Mouse (Mus musculus) heart, embryonic 16.5 days (tissue): ENCODE results near the gene Taf1d. TPM values are rescaled to one million over a fixed set of nuclear protein-coding genes. Genes with fewer than 3 reads are reported as not detected.
"Not testable (repeated sequence)": the region's sequence is repeated elsewhere in the genome, so short reads cannot be mapped to it uniquely, and the experiment has no call there.

Experiments
- ATAC-seq: fragments of 200-750 bp; cut with Nextera tagmentation; replicated peaks from 2 replicates; pipeline ENCODE4 v1.8.0; 2017; ENCODE audit warnings: moderate number of reproducible peaks; ENCODE audit not compliant: insufficient read depth, low FRiP score; ENCODE audit errors: extremely low read depth
- H3K27ac ChIP-seq: fragments of 300-500 bp; sonication (generic); 2 replicates; pipeline ENCODE4 v1.5.1; 2014; ENCODE audit warnings: mild to moderate bottlenecking, low read length, control low read depth, moderate library complexity
- H3K27me3 ChIP-seq: fragments of 300-500 bp; sonication (generic); 2 replicates; pipeline ENCODE4 v1.6.1; 2014; ENCODE audit warnings: low read length, mixed read lengths; ENCODE audit not compliant: control insufficient read depth, insufficient read depth
- H3K36me3 ChIP-seq: fragments of 300-500 bp; sonication (generic); 2 replicates; pipeline ENCODE4 v1.6.1; 2014; ENCODE audit not compliant: control insufficient read depth, insufficient read depth
- H3K4me1 ChIP-seq: fragments of 300-500 bp; sonication (generic); 2 replicates; pipeline ENCODE4 v1.6.1; 2014; ENCODE audit warnings: low read length, mixed read lengths; ENCODE audit not compliant: control insufficient read depth, insufficient read depth
- H3K4me2 ChIP-seq: fragments of 300-500 bp; sonication (generic); 2 replicates; pipeline ENCODE4 v1.6.1; 2014; ENCODE audit warnings: low read depth, mild to moderate bottlenecking, control low read depth, low read length
- H3K4me3 ChIP-seq: fragments of 300-500 bp; sonication (generic); 2 replicates; pipeline ENCODE4 v1.5.1; 2014; ENCODE audit warnings: mild to moderate bottlenecking, control low read depth, low read length
- H3K9ac ChIP-seq: fragments of 300-500 bp; sonication (generic); 2 replicates; pipeline ENCODE4 v1.6.1; 2014; ENCODE audit warnings: low read length, control low read depth
- H3K9me3 ChIP-seq: fragments of 300-500 bp; sonication (generic); replicated peaks from 2 replicates; pipeline ENCODE4 v1.6.1; 2016; ENCODE audit warnings: low read length; ENCODE audit not compliant: control insufficient read depth
- WGBS: fragments of 180-500 bp; shearing (Covaris S2); extraction: QIAGEN DNeasy Blood & Tissue Kit; methylation state at CpG from one replicate; pipeline ENCODE4 v1.1.7; 2014; 5-methylcytosine and 5-hydroxymethylcytosine counted together
- polyA plus RNA-seq: library from polyadenylated mRNA; unstranded; fragments of >200 nt; fragmentation: Nextera tagmentation; extraction: Ambion mirVana; gene quantifications from 2 replicates; pipeline ENCODE4 v1.2.1, GENCODE M21; 2015

Taf1d gene
- polyA plus RNA-seq, 1 experiment from 2014 or later: 47.4 TPM

- H3K4me3 ChIP-seq: no peak overlapping the region
- H3K36me3 ChIP-seq: no peaks in the 10 kb centered on the region
- H3K9me3 ChIP-seq: no peaks in the 10 kb centered on the region
- H3K4me2 ChIP-seq: peak overlapping the region; percentile 32; the same call in 1 of the 2 replicates
- peaks cover 9% of the 10 kb centered on the region; the same call in 1 of the 2 replicates for H3K4me1 ChIP-seq
- WGBS: 45% methylated on average over 6 of the region's 6 CpGs
- H3K9ac ChIP-seq: no peak overlapping the region
- no peaks in the 10 kb centered on the region for H3K27me3 ChIP-seq
- peak overlapping the region; percentile 79 for H3K27ac ChIP-seq
- no peak for ATAC-seq
Observed at GRCm38 (mm10) chr9:15301399-15301798, 4.6 kb upstream of the Taf1d start.

DNA sequence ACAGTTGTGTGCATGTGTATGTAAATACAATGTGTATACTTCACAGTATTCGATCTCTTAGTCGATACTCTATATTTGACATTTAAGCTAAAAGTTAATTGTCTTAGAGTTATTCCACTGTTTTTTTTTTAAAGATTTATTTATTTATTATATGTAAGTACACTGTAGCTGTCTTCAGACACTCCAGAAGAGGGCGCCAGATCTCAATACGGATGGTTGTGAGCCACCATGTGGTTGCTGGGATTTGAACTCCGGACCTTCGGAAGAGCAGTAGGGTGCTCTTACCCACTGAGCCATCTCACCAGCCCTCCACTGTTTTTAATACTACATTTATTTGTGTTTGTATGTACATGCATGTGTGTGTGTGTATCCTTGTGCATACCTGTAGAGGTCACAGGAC lies 4.0 kb upstream of the Taf1d start:
- not testable (repeated sequence) for H3K4me2 ChIP-seq, H3K9ac ChIP-seq, H3K4me1 ChIP-seq, H3K4me3 ChIP-seq, H3K27me3 ChIP-seq, H3K27ac ChIP-seq, H3K9me3 ChIP-seq, H3K36me3 ChIP-seq, ATAC-seq
- WGBS: 75% methylated on average over 6 of the region's 6 CpGs

DNA sequence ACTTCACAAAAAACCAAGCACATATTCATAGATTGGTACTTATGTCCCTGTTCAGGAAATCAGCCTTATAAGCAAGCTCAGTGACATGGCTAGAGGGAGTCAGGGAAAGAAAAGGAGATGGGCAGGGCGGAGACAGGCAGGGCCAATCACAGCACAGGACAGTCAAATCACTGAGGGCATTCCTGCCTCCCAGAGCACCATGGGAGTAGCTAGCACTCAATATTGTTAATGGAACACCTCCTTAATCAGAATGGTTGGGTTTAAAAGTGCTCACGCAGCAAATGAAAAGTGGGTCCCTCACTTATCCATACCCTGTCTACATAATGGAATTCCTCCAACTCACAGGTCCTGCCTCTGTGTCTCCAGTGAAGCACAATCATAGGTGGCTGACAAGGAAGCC lies 3.1 kb upstream of the Taf1d start:
- Histone ChIP-seq H3K4me1 (peaks cover 16% of the 10 kb centered on the region), H3K27ac (no peak overlapping the region), H3K9me3 (no peaks in the 10 kb centered on the region), H3K4me3 (no peak overlapping the region), H3K9ac (no peak overlapping the region), H3K27me3 (no peaks in the 10 kb centered on the region), H3K36me3 (no peaks in the 10 kb centered on the region), H3K4me2 (no peak overlapping the region)
- 72% methylated on average over 2 of the region's 2 CpGs for WGBS
- no peak for ATAC-seq

GRCm38 (mm10) chr9:15306398-15307119 lies 545 bp downstream of the Taf1d start, which contains the start of gene 4931406C07Rik:
4931406C07Rik (minus strand) TSS chr9:15306448.
- Histone ChIP-seq H3K36me3 (peaks cover 21% of the 10 kb centered on the region; the same call in 1 of the 2 replicates), H3K4me1 (peaks cover 23% of the 10 kb centered on the region), H3K9ac (peak within 1 kb of the TSS; percentile 95), H3K27ac (peak within 1 kb of the TSS; percentile 96), H3K27me3 (no peaks in the 10 kb centered on the region), H3K4me3 (peak within 1 kb of the TSS; percentile 95), H3K9me3 (no peaks in the 10 kb centered on the region), H3K4me2 (peak within 1 kb of the TSS; percentile 70)
- ATAC-seq: peak; percentile 71
- under 1% methylated on average over 35 of the region's 35 CpGs for WGBS

GRCm38 (mm10) chr9:15307257-15307656 lies 1.2 kb downstream of the Taf1d start:
- Histone ChIP-seq H3K9me3 (no peaks in the 10 kb centered on the region), H3K36me3 (peaks cover 28% of the 10 kb centered on the region), H3K27ac (peak overlapping the region; percentile 96), H3K4me1 (peaks cover 22% of the 10 kb centered on the region), H3K27me3 (no peaks in the 10 kb centered on the region), H3K4me2 (peak overlapping the region; percentile 70), H3K4me3 (peak overlapping the region; percentile 95), H3K9ac (peak overlapping the region; percentile 95)
- ATAC-seq: no peak
- whole genome bisulfite sequencing: 7% methylated on average over 6 of the region's 6 CpGs

DNA sequence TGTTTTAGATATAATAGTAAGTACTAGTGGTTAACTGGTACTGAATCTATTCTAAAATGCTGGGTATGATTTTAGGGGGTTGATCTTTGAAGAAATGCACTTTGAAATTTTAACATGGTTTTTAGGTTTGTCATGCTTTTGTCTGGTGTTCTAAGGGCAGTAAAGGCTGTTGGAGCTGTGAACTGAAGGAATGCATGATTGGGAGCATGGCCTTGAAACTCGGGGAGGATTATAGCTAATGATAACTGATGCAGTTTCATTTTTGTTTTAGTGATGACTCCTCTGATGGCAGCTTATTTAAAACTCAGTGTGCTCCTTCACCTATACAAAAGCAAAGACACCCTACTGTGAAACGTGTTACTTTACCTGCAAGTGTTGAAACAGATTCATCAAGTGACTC lies 2.2 kb downstream of the Taf1d start:
- Histone ChIP-seq H3K9ac (no peak overlapping the region), H3K4me3 (no peak overlapping the region), H3K27ac (no peak overlapping the region), H3K9me3 (no peaks in the 10 kb centered on the region), H3K27me3 (no peaks in the 10 kb centered on the region), H3K36me3 (peaks cover 33% of the 10 kb centered on the region), H3K4me1 (peaks cover 22% of the 10 kb centered on the region), H3K4me2 (no peak overlapping the region; the same call in 1 of the 2 replicates)
- WGBS: 38% methylated on average over 2 of the region's 2 CpGs
- ATAC-seq: no peak

DNA sequence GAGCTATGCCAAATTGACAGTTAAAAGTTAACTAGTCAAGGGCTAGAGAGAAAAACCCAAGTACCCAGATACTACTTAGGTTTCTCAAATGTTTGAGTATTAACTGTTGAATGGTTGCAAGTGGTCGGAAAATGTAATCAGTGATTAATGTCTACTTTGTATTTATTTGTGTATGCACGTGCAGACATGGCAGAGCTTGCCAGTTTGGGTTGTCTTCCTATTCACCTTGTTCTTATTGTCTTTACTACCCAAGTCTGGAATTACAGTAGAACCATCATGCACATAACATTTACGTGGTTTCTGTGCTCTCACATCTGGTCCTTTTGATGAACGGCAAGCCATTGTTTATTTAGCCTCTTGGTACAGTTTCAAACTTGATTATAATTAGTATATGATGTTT lies 3.4 kb downstream of the Taf1d start:
- Histone ChIP-seq H3K27ac (no peak overlapping the region), H3K9me3 (no peaks in the 10 kb centered on the region), H3K4me3 (no peak overlapping the region), H3K27me3 (no peaks in the 10 kb centered on the region), H3K9ac (no peak overlapping the region), H3K4me2 (no peak overlapping the region), H3K4me1 (peaks cover 22% of the 10 kb centered on the region), H3K36me3 (peaks cover 44% of the 10 kb centered on the region)
- 65% methylated on average over 4 of the region's 4 CpGs for WGBS
- ATAC-seq: no peak

GRCm38 (mm10) chr9:15310179-15310578 lies 4.2 kb downstream of the Taf1d start:
- ATAC-seq: no peak
- Histone ChIP-seq H3K9me3 (no peaks in the 10 kb centered on the region), H3K27me3 (no peaks in the 10 kb centered on the region), H3K4me1 (peaks cover 22% of the 10 kb centered on the region), H3K27ac (no peak overlapping the region), H3K9ac (no peak overlapping the region), H3K4me2 (no peak overlapping the region), H3K36me3 (peaks cover 52% of the 10 kb centered on the region), H3K4me3 (no peak overlapping the region)
- WGBS: 89% methylated on average over 1 of the region's 1 CpGs

GRCm38 (mm10) chr9:15312054-15312735 lies 6.2 kb downstream of the Taf1d start:
- H3K27ac ChIP-seq: no peak overlapping the region
- WGBS: 80% methylated on average over 2 of the region's 2 CpGs
- H3K36me3 ChIP-seq: peaks cover 61% of the 10 kb centered on the region
- H3K4me2 ChIP-seq: no peak overlapping the region
- H3K9me3 ChIP-seq: no peaks in the 10 kb centered on the region
- no peak overlapping the region for H3K4me3 ChIP-seq
- H3K27me3 ChIP-seq: no peaks in the 10 kb centered on the region
- peaks cover 17% of the 10 kb centered on the region for H3K4me1 ChIP-seq
- H3K9ac ChIP-seq: no peak overlapping the region
- no peak for ATAC-seq
